Mouse (Mus musculus): Measurements from ENCODE around the gene Ubxn4. TPM values are rescaled to one million over a fixed set of nuclear protein-coding genes. Genes with fewer than 3 reads are reported as not detected.

Gene Ubxn4
- polyA plus RNA-seq, 1 experiment from 2014 or later = 81.7 TPM

DNA sequence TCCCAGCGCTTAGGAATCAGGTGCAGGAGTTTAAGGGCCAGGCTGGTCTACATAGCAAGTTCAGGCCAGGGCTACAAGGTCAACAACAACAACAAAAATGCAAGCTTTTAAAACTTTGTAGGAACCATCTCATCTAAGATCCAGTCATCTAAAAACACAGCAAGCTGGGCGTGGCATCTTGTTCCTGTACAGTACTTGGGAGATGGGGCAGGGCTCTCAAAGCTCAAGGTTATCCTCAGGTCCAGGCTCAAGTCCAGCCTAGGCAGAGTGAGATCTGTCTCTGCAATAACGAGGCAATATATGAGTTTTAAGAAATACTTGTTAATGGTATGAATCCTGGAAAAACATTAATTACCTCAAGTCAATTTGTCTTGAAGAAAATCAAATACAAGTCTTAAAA, 34.8 kb downstream of the Ubxn4 start:
- Histone ChIP-seq H3K4me2 (no peak overlapping the region), H3K27me3 (no peaks in the 10 kb centered on the region), H3K27ac (no peak overlapping the region), H3K9ac (no peak overlapping the region), H3K36me3 (peaks cover 81% of the 10 kb centered on the region), H3K9me3 (peaks cover 12% of the 10 kb centered on the region; the same call in 1 of the 2 replicates), H3K4me3 (no peak overlapping the region), H3K4me1 (no peaks in the 10 kb centered on the region)
- WGBS = 95% methylated on average over 3 of the region's 3 CpGs
- ATAC-seq (ENCODE audit: insufficient number of reproducible peaks, insufficient read depth, low FRiP score, low TSS enrichment, low read depth) = no peak

DNA sequence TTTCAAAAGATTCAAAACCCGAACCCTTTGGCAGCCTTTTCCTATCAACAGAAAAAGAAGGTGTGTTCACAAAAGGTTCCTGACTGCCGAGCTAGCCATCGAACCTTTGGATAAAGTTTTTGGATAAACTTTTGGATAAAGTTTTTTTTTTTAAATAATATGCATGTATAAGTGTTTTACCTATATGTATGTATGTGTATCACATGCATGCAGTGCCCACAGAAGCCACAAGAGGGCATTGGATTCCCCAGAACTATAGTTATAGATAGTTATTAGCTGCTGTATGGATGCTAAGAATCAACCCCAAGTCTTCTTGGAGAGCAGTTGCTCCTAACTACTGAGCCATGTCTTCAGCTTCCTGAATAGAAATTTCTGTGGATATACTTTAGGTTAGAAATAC, 38.0 kb downstream of the Ubxn4 start:
- H3K4me1 ChIP-seq = no peaks in the 10 kb centered on the region
- H3K4me2 ChIP-seq = no peak overlapping the region
- no peak overlapping the region for H3K4me3 ChIP-seq
- WGBS = 96% methylated on average over 3 of the region's 3 CpGs
- H3K27me3 ChIP-seq = no peaks in the 10 kb centered on the region
- H3K9ac ChIP-seq = no peak overlapping the region
- ATAC-seq (ENCODE audit: insufficient number of reproducible peaks, insufficient read depth, low FRiP score, low TSS enrichment, low read depth) = no peak
- H3K27ac ChIP-seq = no peak overlapping the region
- peaks cover 12% of the 10 kb centered on the region; the same call in 1 of the 2 replicates for H3K9me3 ChIP-seq
- H3K36me3 ChIP-seq = peaks cover 69% of the 10 kb centered on the region

DNA sequence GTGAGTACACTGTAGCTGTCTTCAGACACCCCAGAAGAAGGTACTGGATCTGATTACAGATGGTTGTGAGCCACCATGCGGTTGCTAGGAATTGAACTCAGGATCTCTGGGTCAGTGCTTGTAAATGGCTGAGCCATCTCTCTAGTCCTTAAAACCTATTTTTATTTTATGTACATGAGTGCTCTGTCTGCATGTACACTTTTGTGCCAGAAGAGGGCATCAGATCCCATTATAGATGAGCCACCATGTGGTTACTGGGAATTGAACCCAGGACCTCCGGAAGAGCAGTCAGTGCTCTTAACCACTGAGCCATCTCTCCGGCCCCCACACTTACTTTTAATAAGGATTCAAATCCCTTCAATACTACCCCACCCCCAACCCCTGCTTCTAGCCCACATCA, 39.2 kb downstream of the Ubxn4 start:
- Histone ChIP-seq H3K27me3 (no peaks in the 10 kb centered on the region), H3K36me3 (peaks cover 57% of the 10 kb centered on the region), H3K4me1 (no peaks in the 10 kb centered on the region), H3K9me3 (peaks cover 12% of the 10 kb centered on the region; the same call in 1 of the 2 replicates), H3K4me2 (no peak overlapping the region), H3K9ac (no peak overlapping the region), H3K4me3 (no peak overlapping the region), H3K27ac (no peak overlapping the region)
- 95% methylated on average over 3 of the region's 3 CpGs for WGBS
- no peak for ATAC-seq (ENCODE audit: insufficient number of reproducible peaks, insufficient read depth, low FRiP score, low TSS enrichment, low read depth)

DNA sequence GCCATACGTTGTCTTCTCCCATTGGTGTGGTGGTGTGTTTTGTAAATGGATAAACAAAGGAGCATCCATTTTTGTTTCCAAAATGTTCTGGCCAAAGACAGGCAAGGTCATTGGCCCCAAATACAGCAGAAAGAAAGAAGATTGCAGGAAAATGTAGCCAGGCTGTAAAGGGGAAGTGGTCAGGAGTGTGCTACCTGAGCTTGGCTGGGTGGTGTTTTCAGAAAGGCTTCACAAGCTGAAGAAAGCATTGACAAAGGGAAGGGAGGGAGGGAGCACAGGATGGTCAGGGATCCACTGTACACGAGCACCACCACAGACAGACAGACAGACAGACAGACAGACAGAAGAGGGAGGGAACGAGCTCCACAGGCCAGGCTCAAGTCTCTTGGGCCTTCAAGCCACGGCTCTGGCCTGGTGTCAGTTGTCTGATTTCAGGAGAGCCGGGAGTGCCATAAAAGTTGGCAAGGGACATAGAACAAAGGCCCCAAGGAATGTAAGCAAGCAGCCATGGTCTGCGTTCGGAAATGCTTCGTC, 40.5 kb downstream of the Ubxn4 start:
- Histone ChIP-seq H3K27me3 (no peaks in the 10 kb centered on the region), H3K4me2 (no peak overlapping the region), H3K4me1 (no peaks in the 10 kb centered on the region), H3K27ac (no peak overlapping the region), H3K4me3 (no peak overlapping the region), H3K36me3 (peaks cover 48% of the 10 kb centered on the region), H3K9ac (no peak overlapping the region), H3K9me3 (peaks cover 12% of the 10 kb centered on the region; the same call in 1 of the 2 replicates)
- 89% methylated on average over 8 of the region's 8 CpGs for WGBS
- ATAC-seq (ENCODE audit: insufficient number of reproducible peaks, insufficient read depth, low FRiP score, low TSS enrichment, low read depth) = no peak

DNA sequence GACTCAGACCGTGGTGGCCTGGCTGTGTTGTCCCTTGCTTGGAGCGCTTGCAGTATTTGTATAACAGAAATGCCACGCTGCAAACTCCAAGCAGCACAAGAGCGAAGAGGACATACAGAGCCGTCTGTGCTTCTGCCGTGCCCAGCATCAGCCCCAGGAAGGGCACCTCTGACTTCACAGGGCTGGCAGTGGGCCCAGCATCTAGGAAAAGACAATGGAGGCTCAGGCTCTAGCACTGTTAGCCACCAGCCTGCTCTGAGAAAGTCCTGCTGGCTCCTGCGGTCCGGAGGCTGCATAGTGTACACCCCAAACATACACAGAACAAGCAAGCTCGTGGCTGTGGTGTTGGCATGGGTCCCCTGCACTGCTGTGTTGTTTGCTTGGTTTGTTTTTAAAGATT, 41.4 kb downstream of the Ubxn4 start:
- Histone ChIP-seq H3K27me3 (no peaks in the 10 kb centered on the region), H3K4me2 (no peak overlapping the region), H3K36me3 (peaks cover 39% of the 10 kb centered on the region), H3K4me3 (no peak overlapping the region), H3K4me1 (no peaks in the 10 kb centered on the region), H3K27ac (no peak overlapping the region), H3K9ac (no peak overlapping the region), H3K9me3 (peaks cover 12% of the 10 kb centered on the region; the same call in 1 of the 2 replicates)
- ATAC-seq (ENCODE audit: insufficient number of reproducible peaks, insufficient read depth, low FRiP score, low TSS enrichment, low read depth) = no peak
- 89% methylated on average over 9 of the region's 9 CpGs for WGBS

DNA sequence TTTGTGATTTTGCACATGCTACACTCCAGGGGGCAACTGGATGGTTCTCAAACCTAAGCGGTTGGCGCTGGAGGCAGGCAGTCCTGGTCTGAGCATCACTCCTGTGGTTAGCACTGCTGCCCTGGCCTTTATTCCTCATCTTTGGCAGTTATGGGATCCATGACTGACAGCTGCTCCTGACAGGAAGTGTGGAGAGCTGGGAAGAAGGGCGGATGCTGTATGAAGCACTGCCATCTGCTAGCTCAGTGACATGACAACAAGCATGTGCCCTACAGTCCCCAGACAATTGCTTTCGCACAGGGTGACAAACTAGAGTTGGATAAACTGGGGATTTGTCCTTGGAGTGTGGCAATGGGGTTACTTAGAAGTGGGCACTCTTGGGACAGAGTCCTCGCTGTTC, 46.5 kb downstream of the Ubxn4 start:
- Histone ChIP-seq H3K27ac (no peak overlapping the region), H3K4me2 (no peak overlapping the region), H3K36me3 (peaks cover 8% of the 10 kb centered on the region; the same call in 1 of the 2 replicates), H3K9me3 (no peaks in the 10 kb centered on the region), H3K4me1 (no peaks in the 10 kb centered on the region), H3K4me3 (no peak overlapping the region), H3K27me3 (no peaks in the 10 kb centered on the region), H3K9ac (no peak overlapping the region)
- ATAC-seq (ENCODE audit: insufficient number of reproducible peaks, insufficient read depth, low FRiP score, low TSS enrichment, low read depth) = no peak
- WGBS = 88% methylated on average over 5 of the region's 5 CpGs

DNA sequence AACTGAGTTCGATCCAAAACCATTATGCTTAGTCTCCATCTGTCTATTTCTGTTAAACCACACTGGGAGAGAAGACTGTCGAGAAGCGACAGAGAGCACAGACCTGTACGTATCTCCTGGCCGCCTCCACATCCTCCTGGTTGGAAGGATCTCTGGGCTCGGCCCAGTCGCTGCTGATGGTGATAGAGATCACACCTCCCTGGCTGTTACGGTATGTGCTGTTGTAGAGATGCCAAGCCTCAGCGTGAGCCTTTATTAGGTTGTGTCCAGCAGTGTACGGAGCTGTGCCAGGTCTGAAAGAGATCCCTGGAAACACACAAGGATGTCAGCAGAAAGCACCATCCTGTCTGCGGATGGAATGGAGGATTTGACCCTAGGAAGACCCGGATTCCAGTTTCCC, 49.8 kb downstream of the Ubxn4 start:
- no peak overlapping the region for H3K4me3 ChIP-seq
- ATAC-seq (ENCODE audit: insufficient number of reproducible peaks, insufficient read depth, low FRiP score, low TSS enrichment, low read depth) = no peak
- H3K27me3 ChIP-seq = no peaks in the 10 kb centered on the region
- no peaks in the 10 kb centered on the region for H3K4me1 ChIP-seq
- H3K9me3 ChIP-seq = no peaks in the 10 kb centered on the region
- 89% methylated on average over 12 of the region's 12 CpGs for whole genome bisulfite sequencing
- H3K4me2 ChIP-seq = no peak overlapping the region
- H3K36me3 ChIP-seq = 0 out of 2 replicates have a peak, but pooled peaks cover 3% of the 10 kb centered on the region
- H3K9ac ChIP-seq = no peak overlapping the region
- no peak overlapping the region for H3K27ac ChIP-seq

DNA sequence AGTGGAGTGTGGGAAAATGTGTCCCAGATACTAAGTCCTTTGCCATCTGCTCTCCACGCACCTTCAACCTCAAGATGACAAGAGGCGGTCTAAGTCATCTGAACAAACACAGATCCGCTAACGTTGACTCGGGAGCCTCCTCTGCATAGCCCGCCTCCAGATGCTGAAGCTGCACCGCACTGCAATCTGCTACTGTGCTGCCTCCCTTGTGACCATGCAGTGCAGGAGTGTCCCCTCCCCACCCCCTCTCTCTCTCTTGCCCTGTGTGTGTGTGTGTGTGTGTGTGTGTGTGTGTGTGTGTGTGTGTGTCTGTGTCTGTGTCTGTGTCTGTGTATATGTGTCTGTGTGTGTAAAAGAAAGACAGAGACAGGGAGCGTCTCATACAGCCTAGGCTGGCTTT, 51.5 kb downstream of the Ubxn4 start:
- Histone ChIP-seq H3K9me3 (no peaks in the 10 kb centered on the region), H3K27me3 (no peaks in the 10 kb centered on the region), H3K4me1 (no peaks in the 10 kb centered on the region), H3K4me2 (no peak overlapping the region), H3K36me3 (no peaks in the 10 kb centered on the region), H3K27ac (no peak overlapping the region), H3K9ac (no peak overlapping the region), H3K4me3 (no peak overlapping the region)
- ATAC-seq (ENCODE audit: insufficient number of reproducible peaks, insufficient read depth, low FRiP score, low TSS enrichment, low read depth) = no peak
- 73% methylated on average over 8 of the region's 8 CpGs for WGBS

DNA sequence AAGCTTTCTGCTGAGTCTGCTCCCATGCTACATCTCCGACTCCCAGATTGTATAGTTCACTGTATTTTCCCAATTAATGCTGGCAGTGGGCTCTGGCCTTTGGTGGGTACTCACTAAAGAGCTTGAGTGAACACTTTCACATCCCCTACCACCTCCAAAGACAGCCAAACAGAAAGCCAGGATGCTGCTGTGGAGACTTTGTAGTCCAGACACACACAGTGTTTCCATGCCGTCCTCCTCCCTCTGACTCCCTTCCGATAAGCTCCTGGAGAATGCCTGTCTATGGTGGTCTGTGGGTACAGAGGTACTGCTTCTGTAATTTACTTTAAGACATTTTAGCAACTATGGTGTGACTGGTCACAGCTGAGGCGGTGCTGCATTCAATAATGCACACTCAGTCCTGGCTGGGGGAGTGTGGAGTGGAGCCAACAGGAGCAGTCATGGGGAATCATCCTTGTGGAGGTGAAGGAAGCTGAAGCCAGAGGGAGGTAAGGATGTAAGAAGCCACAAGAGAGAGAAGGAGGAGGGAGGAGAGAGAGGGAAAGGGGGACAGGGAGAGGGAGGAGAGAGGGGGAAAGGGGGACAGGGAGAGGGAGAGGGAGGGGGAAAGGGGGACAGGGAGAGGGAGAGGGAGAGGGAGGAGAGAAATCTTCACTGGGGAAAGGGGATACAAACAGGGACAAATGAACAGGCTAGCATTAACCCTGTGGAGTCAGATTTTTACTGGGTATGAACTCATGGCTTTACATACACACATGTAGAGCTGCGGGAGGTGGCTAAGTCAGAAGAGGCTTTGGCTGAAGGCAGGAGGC, 52.2 kb downstream of the Ubxn4 start:
- Histone ChIP-seq H3K27me3 (no peaks in the 10 kb centered on the region), H3K9me3 (no peaks in the 10 kb centered on the region), H3K9ac (no peak overlapping the region), H3K27ac (0 out of 2 replicates have a peak overlapping the region, but pooled peaks have one; percentile 11), H3K36me3 (no peaks in the 10 kb centered on the region), H3K4me3 (no peak overlapping the region), H3K4me2 (no peak overlapping the region), H3K4me1 (no peaks in the 10 kb centered on the region)
- 72% methylated on average over 5 of the region's 5 CpGs for WGBS
- ATAC-seq (ENCODE audit: insufficient number of reproducible peaks, insufficient read depth, low FRiP score, low TSS enrichment, low read depth) = no peak

DNA sequence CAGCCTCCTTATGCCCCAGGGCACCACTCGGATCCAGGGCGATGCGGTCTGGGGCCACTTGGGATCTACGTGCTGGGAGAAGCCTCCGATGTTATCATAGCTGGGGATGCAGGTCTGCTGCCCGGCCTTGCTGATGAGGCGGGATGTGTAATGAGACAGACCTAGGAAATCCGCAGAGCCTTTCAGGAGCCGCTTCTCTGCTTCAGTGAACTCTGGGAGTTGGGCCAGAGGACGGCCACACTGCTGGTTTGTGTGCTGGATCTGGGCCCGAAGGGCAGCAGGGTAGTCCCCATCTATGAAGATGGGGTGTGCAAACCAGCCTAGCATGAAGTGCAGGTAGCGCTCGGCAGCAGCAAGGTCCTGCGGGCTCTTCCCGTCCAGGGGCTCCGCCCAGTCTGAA, 60.1 kb downstream of the Ubxn4 start:
- Histone ChIP-seq H3K9ac (no peak overlapping the region), H3K4me1 (no peaks in the 10 kb centered on the region), H3K4me3 (no peak overlapping the region), H3K27ac (no peak overlapping the region), H3K36me3 (0 out of 2 replicates have a peak, but pooled peaks cover 3% of the 10 kb centered on the region), H3K4me2 (no peak overlapping the region), H3K9me3 (no peaks in the 10 kb centered on the region), H3K27me3 (no peaks in the 10 kb centered on the region)
- 91% methylated on average over 16 of the region's 16 CpGs for WGBS
- ATAC-seq (ENCODE audit: insufficient number of reproducible peaks, insufficient read depth, low FRiP score, low TSS enrichment, low read depth) = peak; percentile 48; the same call in 1 of the 2 replicates

DNA sequence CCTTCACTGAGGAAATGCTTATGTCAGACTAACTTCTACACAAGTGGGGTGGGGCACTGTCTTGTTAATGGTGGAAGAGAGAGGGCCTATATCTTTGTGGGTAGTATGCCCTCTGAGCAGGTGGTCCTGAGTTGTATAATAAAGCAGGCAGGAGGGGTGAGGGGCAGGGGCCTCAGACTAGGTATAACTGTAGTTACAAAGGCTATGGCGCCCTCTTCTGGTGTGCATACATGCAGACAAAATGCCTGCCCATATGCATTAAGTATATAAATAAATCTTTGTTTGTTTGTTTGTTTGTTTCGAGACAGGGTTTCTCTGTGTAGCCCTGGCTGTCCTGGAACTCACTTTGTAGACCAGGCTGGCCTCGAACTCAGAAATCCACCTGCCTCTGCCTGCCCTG, 65.3 kb downstream of the Ubxn4 start:
- Histone ChIP-seq H3K27me3 (no peaks in the 10 kb centered on the region), H3K9ac (no peak overlapping the region), H3K4me2 (no peak overlapping the region), H3K9me3 (no peaks in the 10 kb centered on the region), H3K27ac (no peak overlapping the region), H3K36me3 (no peaks in the 10 kb centered on the region), H3K4me3 (no peak overlapping the region), H3K4me1 (no peaks in the 10 kb centered on the region)
- 81% methylated on average over 3 of the region's 3 CpGs for WGBS
- no peak for ATAC-seq (ENCODE audit: insufficient number of reproducible peaks, insufficient read depth, low FRiP score, low TSS enrichment, low read depth)

DNA sequence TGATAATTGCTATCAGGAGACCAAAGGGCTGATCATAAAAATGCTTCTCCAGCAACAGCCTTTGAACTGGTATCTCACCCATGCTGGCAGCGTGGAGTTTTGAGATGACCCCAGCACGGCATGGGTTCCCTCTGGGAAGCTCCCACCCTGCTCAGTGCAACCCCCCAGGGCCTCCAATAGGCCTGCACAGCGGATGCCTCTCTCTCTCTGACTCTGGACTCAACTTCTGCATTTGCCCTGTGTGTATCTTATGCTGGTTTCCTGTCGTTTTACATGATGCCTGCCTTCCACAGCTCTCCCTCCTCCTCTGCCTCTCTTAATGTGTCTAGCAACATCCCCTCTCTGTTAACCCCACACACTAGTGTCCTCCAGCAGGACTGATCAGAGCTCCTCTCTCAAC, 70.9 kb downstream of the Ubxn4 start:
- Histone ChIP-seq H3K4me1 (no peaks in the 10 kb centered on the region), H3K27me3 (no peaks in the 10 kb centered on the region), H3K9ac (no peak overlapping the region), H3K4me2 (no peak overlapping the region), H3K36me3 (peaks cover 3% of the 10 kb centered on the region; the same call in 1 of the 2 replicates), H3K27ac (no peak overlapping the region), H3K4me3 (no peak overlapping the region), H3K9me3 (no peaks in the 10 kb centered on the region)
- ATAC-seq (ENCODE audit: insufficient number of reproducible peaks, insufficient read depth, low FRiP score, low TSS enrichment, low read depth) = no peak
- 70% methylated on average over 4 of the region's 4 CpGs for WGBS
